Mouse (Mus musculus) cerebellum, adult (tissue): ENCODE measurements around the gene Hdhd5.

ENCODE experiments used
- ATAC-seq: cut with Nextera tagmentation; 2 replicates; pipeline ENCODE4 v1.9.2; 2017; ENCODE audit warnings: mild to moderate bottlenecking, moderate library complexity, mixed read lengths; ENCODE audit not compliant: insufficient number of reproducible peaks, low FRiP score, low TSS enrichment

The Hdhd5 gene

DNA sequence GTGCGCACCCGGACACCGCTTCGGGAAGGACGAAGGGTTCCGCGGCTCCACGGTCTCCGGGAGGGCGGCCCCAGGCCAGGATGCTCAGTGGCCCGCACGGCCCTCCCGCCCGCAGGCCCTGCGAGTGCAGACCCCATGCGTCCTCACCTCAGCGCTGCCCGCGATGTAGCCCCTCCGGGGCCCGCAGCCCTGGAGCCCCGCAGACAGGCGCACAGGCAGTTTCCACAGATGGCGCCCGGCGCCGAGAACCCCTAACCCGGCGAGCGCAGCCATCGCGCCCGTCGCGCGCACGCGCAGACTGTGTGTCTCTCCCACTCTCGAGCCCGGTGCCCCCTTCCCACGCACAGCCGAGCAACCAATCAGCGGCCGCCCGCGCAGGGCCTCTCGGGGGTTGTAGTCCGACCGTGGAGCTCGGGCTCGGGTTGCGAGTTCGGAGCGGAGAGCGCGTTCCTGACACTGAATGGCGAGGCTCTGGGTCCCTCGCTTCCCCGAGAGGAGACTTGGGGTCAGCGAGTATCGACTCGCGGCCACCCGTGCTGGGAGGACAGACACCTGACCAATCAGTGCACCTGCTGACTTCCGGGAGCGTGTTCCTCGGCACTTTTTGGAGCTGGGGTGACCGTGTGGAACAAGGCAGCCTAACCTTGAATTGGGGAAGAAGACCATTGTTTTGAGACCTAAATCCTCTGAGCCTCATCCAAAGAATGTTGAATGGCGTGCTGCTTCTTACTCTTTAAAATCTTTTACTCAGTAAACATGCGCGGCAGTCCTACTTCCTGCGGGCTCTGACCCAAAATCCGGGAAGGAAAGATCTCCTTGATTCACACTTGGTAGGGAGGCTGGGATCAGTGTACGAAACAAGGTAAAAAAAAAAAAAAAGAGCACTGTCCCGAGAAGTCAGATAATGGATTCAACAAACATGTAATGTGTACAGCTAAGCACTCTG is at the start of gene Hdhd5:
Gene Hdhd5, minus strand, starts transcription at position 300 of the 946 bp plus-strand sequence.
- peak; percentile 98 for ATAC-seq

- ATAC-seq, result no peak
Measured at GRCm38 (mm10) chr6:120580713-120581015, 49.5 kb upstream of the Hdhd5 start.

- peak; percentile 84 for ATAC-seq
Measured at GRCm38 (mm10) chr6:120579831-120580712, 49.0 kb upstream of the Hdhd5 start.

GRCm38 (mm10) chr6:120579110-120579830 is 48.2 kb upstream of the Hdhd5 start:
- ATAC-seq, result peak; percentile 12; the same call in 1 of the 2 replicates

DNA sequence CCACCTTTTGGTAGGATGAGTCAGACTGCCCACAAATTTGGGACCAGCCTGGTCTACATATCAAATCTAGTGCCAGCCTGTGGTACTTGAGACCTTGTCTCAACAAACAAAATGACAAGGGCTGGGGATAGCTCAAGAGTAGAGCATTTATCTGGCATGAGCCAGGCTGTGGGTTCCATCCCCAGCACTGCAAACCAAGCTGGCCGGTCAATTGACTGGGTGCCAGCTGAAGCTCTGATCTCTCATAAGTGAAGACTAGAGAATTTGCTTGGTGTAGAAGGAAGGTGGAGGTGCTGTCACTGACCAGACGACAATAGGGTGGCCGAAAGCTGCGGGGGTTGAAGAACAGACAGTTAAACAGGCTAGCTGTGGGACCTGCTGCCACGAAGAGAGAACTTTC is 47.4 kb upstream of the Hdhd5 start:
- ATAC-seq, result no peak

- no peak for ATAC-seq
Measured at GRCm38 (mm10) chr6:120572372-120572771, 41.3 kb upstream of the Hdhd5 start.

- no peak for ATAC-seq
Measured at GRCm38 (mm10) chr6:120568257-120568656, 37.1 kb upstream of the Hdhd5 start.

DNA sequence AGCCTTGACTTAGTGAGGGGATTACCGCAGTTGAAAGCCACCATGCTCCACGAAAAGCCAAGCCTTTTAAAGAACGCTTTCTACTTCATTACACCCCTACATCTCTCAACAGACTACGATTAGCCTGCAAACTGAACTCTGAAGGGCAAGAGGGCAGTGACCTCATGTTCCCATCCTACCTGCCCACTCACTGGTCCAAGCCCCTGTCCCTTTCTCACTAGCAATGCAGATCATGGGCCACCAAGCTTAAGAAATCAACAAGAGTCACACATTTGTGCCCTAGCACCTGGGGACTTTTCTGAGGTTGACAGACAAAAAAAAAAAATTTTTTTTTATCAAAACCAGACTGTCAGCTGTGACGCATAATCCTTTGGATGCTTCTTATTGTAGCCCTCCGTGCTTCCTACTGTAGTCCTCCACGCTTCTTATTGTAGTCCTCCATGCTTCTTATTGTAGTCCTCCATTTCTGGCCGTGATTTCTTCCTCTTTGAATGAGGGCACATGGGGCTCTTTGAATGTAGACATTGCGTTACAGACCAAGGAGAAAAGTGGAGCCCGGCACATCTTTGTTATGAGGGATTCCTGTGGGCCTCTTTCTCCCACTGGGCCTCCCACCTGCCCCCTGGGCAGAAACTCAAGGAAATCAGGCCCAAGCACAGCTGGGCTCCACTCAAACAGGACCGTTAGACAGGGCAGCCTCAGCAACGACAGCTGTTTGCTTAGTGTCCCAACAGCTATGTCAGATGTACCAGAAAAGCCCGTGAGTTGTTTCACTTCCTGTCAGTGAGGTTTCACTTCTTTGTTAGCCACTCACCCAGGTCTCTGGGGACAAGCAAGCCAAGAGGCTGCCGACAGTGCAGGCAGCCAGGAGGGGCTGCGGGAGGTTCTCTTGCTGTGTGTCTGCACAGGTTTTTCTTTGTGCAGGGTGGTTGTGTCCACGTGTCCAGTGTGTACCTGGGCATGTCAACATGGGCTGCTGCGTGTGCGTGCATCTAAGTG is 36.1 kb upstream of the Hdhd5 start:
- no peak for ATAC-seq

GRCm38 (mm10) chr6:120556641-120557040 is 25.5 kb upstream of the Hdhd5 start:
- no peak for ATAC-seq

DNA sequence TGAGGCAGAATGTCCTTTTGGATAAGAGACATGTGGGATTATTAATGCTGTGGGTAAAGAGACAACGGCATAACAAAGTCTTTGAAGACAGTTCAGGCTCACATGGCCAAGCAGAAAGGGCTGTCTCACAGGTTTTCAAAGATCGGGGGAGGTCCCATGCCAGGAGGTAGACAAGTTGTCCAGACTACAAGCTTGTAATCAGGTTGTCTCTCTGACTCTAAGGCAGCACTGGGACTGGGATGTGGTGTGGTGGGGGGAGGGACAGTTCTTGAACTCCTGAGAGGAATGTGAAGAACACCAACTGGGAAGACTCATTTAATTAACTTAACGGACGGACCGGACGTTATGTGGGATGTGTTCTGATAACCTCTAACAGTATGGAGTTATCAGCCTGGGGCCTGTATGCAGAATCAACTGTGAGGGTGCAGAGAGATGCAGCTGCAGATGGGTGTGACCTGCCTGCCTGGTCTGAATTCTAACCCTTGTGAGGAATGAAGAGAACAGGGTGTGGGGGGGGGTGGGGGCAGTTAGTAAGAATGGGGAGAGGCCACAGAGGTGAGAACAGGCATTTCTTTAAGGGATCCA is 25.0 kb upstream of the Hdhd5 start:
- ATAC-seq, result no peak

GRCm38 (mm10) chr6:120555152-120555551 is 24.0 kb upstream of the Hdhd5 start:
- no peak for ATAC-seq

DNA sequence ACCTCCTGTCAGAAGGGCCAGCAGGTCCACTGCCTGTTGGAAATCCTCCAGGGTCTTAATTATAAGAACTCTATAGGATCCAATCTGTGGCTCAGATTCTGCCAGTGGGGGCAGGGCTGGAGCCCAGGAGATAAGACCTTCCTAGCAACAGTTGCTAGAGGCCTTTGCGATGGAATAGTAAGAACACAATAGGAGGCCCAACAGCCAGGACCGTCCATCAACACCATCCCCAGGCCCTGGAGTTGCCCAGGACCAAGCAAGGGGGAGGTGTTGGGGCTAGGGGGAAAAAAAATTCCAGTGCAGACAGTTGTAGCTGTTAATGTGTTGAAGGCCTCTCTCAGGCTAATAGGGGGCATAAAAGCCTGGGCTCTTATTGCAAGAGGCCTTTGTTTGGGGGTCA is 19.1 kb upstream of the Hdhd5 start:
- no peak for ATAC-seq

DNA sequence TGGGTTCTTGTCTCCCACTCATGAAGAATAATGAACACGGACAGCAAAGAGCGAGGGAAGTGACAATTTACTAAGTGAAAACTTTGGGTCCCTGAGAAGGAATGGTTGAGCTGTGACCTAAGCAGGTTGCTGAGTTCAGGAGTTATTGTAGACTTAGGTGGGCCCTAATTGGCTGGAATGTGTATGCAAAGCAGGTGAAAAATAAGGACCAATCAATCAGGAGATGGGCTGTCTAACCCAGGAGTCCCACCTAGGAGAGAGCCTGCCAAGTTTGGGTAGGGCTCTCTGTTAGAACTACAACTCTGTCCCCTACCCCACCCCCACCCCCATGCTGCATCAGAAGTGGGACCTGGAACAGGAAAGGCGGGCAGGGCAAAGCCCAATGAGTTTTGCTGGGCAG is 17.5 kb upstream of the Hdhd5 start:
- no peak for ATAC-seq

GRCm38 (mm10) chr6:120546973-120547372 is 15.9 kb upstream of the Hdhd5 start:
- ATAC-seq, result no peak

DNA sequence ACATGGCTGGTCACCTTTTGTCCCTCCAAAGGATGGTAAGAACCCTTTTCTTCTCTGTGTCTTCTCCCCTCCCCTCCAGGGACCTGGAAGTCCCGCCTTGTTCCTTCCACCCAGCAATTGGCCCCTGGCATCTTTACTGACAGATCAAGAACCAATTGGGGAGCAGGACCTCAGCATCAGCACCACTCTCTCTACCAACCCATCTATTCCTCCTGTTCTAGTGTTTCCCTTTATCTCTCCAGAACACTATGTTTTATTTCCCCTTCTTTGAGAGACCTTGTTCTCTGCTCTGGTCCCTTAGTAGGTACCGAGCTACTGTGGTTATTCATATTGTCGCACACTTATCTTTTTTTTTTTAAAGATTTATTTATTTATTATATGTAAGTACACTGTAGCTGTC is 15.2 kb upstream of the Hdhd5 start:
- no peak for ATAC-seq

DNA sequence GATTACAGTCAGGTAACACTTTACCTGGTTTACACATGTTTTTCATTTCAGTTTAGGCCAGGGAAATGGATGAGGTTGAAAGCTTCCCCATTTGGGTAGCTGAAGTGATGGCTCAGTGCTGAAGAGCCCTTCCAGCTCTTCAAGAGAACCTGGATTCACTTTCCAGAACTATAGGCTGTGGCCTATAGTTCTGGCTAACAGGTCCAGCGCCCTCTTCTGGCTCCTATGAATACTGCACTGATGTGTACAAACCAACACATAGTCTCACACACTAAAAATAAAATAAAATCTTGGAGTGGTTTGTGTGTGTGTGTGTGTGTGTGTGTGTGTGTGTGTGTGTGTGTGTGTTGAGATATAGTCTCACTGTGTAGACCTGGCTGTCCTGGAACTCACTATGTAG is 10.9 kb upstream of the Hdhd5 start:
- no peak for ATAC-seq

DNA sequence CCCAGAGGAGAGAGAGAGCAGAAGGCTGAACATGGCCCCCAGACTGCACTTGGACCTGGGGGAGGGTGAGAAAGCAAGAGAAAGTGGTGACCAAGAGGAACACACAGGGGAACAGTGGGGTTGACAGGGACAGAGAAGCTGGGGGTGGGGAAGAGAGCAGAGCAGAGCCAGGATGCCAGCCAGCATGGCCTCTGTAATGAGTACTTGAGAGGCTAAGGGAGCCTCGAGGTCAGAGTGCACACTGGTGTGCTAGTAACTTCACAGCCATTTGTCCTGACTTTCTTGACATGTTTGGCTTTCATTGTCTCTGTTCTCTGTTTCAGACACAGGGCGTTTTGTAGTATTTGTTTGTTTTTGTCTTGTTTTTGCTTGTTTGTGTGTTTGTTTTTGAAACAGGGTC is 10.3 kb upstream of the Hdhd5 start:
- ATAC-seq, result no peak

DNA sequence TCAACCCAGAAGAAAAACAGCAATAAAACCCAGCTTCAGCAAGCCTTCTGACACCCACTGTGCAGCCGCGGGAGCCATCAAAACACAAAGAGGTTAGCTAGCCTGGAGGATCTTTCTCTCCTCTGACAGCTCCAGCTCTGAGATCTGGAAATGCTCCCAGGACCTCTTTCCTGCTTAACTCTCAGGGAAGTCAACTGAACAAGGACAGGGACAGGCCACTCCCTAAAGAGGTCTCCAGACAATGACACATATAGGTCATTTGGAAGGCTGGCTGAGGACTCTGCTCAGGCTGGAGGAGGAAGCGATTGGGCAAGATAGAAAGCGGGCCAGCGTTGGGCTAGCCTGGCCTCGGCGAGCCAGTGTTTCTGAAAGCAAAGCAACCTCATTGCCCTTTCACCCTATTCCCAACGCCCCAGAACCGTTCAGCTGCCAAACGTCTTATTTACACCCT is 8.7 kb upstream of the Hdhd5 start:
- peak; percentile 56; the same call in 1 of the 2 replicates for ATAC-seq

DNA sequence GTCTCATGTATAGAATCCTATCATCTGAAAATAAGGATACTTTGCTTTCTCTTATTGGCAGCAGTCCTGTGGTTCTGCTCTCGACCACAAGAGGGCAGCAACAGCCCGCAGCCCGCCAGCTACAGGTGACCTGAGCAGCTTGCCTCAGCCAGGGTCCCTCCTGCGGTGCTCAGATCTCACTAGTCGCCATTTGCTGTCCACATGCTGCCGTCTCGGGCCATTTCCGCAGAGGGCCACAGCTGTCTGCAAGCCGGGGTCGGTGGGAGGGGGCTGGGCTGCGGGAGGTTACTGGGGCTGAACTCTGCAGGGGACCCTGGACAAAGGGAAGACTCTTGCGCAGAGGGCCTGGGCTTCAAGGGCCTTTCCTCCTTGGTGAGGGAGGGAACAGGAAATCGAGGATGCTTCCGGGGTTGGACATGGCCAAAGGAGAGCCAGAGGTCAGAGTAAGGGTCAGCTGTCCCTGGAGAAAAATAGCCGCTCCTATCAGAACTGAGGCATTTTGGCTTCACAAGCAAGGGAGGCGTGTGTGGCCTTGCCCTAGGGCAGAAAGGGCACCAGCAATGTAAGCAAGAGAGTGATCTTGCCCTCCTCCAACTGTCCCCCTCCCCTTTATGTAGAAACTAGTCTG is 8.1 kb upstream of the Hdhd5 start:
- ATAC-seq, result peak; percentile 87
